Mouse (Mus musculus): ENCODE measurements around the gene Kcnt2. TPM values are rescaled to one million over a fixed set of nuclear protein-coding genes. Genes with fewer than 3 reads are reported as not detected.
A peak's percentile ranks its signal among the peaks of the same experiment; 100 is the strongest.

Kcnt2 gene
- polyA plus RNA-seq, 1 experiment from 2014 or later: 2.4 TPM

DNA sequence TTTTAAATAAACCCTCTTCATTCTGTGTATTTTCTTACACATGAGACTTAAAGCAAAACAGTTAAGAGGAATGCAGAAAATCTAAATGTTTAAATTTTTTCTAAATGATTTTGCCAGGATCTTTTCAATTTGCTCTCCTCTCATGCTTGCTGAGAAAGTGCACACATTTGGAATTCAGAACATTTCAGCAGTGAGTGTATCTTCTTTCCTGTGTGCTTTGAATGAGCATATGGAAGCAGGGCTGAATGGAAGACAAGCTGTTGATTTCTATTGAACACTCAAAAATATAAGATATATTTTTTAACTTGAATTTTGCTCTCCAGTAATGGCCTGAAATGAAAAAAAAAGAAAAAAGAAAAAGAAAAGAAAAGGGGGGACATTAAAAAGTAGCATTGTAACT, 49.5 kb downstream of the Kcnt2 start:
- Histone ChIP-seq H3K27ac (no peak overlapping the region), H3K4me1 (no peaks in the 10 kb centered on the region), H3K9me3 (no peaks in the 10 kb centered on the region), H3K4me2 (no peak overlapping the region), H3K4me3 (no peak overlapping the region), H3K36me3 (no peaks in the 10 kb centered on the region), H3K27me3 (no peaks in the 10 kb centered on the region), H3K9ac (no peak overlapping the region)
- no peak for ATAC-seq (ENCODE audit: insufficient number of reproducible peaks, low FRiP score, low TSS enrichment, low read depth)

DNA sequence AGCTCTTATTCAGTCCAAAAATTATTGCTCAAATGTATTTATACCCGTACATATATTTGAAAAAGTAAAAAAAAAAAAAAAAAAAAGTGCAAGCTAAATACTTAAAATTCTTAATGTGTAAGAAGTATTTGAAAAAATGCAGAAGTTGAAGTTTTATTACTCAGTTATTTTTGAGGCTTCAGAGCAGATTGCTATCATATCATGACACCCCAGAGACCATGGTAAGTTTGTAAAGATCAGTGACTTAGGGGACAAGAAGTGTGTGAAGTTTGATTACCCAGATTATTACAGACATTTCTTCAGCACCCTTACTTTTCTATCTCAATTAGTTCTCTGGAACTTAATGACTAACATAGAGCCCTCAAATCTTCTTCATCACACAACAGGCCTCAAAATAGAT, 58.3 kb downstream of the Kcnt2 start:
- no peaks in the 10 kb centered on the region for H3K4me1 ChIP-seq
- no peak overlapping the region for H3K27ac ChIP-seq
- no peaks in the 10 kb centered on the region for H3K9me3 ChIP-seq
- H3K9ac ChIP-seq: no peak overlapping the region
- no peaks in the 10 kb centered on the region for H3K27me3 ChIP-seq
- no peak overlapping the region for H3K4me3 ChIP-seq
- no peak overlapping the region for H3K4me2 ChIP-seq
- H3K36me3 ChIP-seq: no peaks in the 10 kb centered on the region
- ATAC-seq (ENCODE audit: insufficient number of reproducible peaks, low FRiP score, low TSS enrichment, low read depth): no peak
- 82% methylated on average over 1 of the region's 1 CpGs for WGBS

DNA sequence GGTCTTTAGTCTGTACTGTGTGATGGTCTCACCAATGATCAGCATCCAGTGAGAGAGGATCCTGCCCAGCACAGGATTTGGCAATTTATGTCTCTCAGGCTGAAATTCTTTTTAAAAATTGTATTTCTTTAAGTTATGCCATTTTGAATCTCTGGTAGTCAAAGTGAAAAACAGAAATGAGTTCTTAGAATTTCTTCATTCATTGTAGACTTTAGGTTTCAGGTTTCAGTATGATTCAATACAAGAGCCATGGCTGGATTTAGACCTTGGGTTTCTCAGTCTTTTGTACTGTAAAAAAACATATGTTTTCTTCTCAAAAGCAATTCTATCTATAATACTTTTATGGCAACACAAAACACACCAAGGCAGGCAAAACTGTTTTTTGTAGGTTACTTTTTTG, 59.4 kb downstream of the Kcnt2 start:
- Histone ChIP-seq H3K4me3 (no peak overlapping the region), H3K4me1 (no peaks in the 10 kb centered on the region), H3K27me3 (no peaks in the 10 kb centered on the region), H3K9me3 (no peaks in the 10 kb centered on the region), H3K27ac (no peak overlapping the region), H3K4me2 (no peak overlapping the region), H3K9ac (no peak overlapping the region), H3K36me3 (no peaks in the 10 kb centered on the region)
- ATAC-seq (ENCODE audit: insufficient number of reproducible peaks, low FRiP score, low TSS enrichment, low read depth): no peak

DNA sequence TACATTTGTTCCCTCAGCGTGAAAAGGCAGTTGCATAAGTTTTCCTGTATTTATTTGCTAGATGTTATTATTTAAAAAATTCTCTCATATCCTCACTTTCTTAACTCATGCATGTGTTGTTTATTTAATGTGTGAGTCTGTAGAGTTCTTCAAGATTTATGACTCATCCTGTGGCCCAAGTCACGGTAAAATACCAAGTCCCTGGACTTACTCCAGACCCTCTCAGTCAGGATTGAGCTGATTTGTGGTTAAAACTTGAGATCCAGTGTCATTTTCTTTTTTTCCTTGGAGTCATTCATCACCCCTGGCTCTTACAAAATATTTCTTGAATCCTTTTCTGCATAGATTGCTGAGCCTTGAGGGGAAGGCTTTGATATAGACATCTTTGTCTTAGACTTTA, 60.4 kb downstream of the Kcnt2 start:
- no peaks in the 10 kb centered on the region for H3K9me3 ChIP-seq
- H3K27ac ChIP-seq: no peak overlapping the region
- no peak for ATAC-seq (ENCODE audit: insufficient number of reproducible peaks, low FRiP score, low TSS enrichment, low read depth)
- no peak overlapping the region for H3K4me3 ChIP-seq
- H3K4me2 ChIP-seq: no peak overlapping the region
- 40% methylated on average over 2 of the region's 2 CpGs for WGBS
- no peaks in the 10 kb centered on the region for H3K36me3 ChIP-seq
- no peak overlapping the region for H3K9ac ChIP-seq
- no peaks in the 10 kb centered on the region for H3K27me3 ChIP-seq
- H3K4me1 ChIP-seq: no peaks in the 10 kb centered on the region

DNA sequence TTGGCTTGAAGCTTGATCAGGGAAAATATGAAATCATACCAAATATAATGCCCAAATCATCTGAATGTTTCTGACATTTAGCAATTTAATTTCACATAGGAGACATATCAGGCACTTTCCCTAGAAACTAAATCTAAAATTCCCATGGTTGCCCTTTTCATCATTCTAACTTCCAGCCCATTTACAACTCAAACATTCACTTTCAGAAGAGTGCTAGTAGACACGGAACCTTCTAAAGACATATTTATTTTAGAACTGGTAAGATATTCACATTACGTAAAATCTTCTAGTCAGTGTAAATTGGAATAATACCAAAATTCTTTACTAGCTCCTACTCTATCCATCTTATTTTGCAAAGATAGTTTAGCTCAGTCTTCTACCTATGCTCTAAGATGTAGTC, 64.8 kb downstream of the Kcnt2 start:
- no peak overlapping the region for H3K4me2 ChIP-seq
- no peaks in the 10 kb centered on the region for H3K4me1 ChIP-seq
- no peak overlapping the region for H3K9ac ChIP-seq
- no peak for ATAC-seq (ENCODE audit: insufficient number of reproducible peaks, low FRiP score, low TSS enrichment, low read depth)
- no peaks in the 10 kb centered on the region for H3K36me3 ChIP-seq
- H3K9me3 ChIP-seq: no peaks in the 10 kb centered on the region
- no peak overlapping the region for H3K27ac ChIP-seq
- no peaks in the 10 kb centered on the region for H3K27me3 ChIP-seq
- 90% methylated on average over 2 of the region's 2 CpGs for WGBS
- H3K4me3 ChIP-seq: no peak overlapping the region

DNA sequence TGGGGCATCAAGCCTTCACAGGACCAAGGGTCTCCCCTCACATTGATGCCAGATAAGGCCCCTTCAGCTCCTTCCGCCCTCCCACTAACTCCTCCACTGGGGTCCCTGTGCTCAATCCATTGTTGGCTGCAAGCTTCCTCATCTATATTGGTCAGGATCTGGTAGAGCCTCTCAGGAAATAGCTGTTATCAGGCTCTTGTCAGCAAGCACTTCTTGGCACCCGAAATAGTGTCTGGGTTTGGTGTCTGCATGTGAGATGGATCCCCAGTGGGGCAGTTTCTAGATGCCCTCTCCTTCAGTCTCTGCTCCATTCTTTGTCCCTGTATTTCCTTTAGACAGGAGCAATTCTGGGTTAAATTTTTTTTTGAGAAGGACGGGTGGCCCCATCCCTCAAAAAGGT, 79.1 kb downstream of the Kcnt2 start:
- H3K4me2 ChIP-seq: no peak overlapping the region
- H3K9ac ChIP-seq: no peak overlapping the region
- H3K9me3 ChIP-seq: no peaks in the 10 kb centered on the region
- no peak overlapping the region for H3K4me3 ChIP-seq
- H3K27me3 ChIP-seq: no peaks in the 10 kb centered on the region
- H3K36me3 ChIP-seq: no peaks in the 10 kb centered on the region
- ATAC-seq (ENCODE audit: insufficient number of reproducible peaks, low FRiP score, low TSS enrichment, low read depth): no peak
- H3K4me1 ChIP-seq: no peaks in the 10 kb centered on the region
- 88% methylated on average over 3 of the region's 3 CpGs for WGBS
- H3K27ac ChIP-seq: no peak overlapping the region

DNA sequence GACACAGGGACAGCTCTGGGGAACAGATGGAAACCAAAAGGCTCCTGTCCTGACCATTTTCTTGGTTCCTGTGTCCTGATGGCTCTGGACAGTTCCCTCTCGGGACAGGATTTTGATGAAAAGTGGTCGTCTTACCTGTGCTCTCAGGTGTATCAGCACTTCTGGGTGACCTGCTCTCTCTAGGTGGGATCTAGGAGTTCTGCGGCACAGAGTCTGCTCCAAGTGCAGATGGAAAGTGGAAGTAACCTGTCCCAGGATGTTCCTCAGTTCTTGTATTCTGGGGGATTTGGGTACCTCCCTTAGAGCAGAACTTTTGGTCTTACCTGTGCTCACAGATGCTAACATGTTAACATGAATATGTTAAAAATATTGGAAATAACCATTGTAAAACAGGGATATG, 80.8 kb downstream of the Kcnt2 start:
- ATAC-seq (ENCODE audit: insufficient number of reproducible peaks, low FRiP score, low TSS enrichment, low read depth): no peak
- Histone ChIP-seq H3K27ac (no peak overlapping the region), H3K4me3 (no peak overlapping the region), H3K9ac (no peak overlapping the region), H3K4me2 (no peak overlapping the region), H3K4me1 (no peaks in the 10 kb centered on the region), H3K27me3 (no peaks in the 10 kb centered on the region), H3K9me3 (no peaks in the 10 kb centered on the region), H3K36me3 (no peaks in the 10 kb centered on the region)
- 81% methylated on average over 3 of the region's 3 CpGs for WGBS

DNA sequence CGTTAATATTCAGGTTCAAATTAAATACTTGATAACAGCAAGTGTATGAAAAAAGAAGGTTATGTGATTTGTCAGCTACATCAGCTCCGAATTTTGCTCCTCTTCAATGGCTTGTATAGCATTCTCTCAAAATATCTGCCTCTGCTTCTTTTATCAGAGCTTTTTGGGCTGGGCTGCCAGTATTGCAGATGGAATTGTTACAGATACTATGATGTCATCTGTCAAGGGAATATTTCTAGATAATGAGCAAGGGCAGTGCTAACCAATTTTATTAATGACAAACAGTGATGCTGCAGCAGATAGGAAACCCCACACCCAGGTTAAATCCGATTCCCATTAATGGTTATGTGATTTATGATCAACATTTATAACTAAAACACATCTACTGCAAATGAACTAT, 87.7 kb downstream of the Kcnt2 start:
- no peaks in the 10 kb centered on the region for H3K9me3 ChIP-seq
- 72% methylated on average over 3 of the region's 3 CpGs for WGBS
- ATAC-seq (ENCODE audit: insufficient number of reproducible peaks, low FRiP score, low TSS enrichment, low read depth): no peak

DNA sequence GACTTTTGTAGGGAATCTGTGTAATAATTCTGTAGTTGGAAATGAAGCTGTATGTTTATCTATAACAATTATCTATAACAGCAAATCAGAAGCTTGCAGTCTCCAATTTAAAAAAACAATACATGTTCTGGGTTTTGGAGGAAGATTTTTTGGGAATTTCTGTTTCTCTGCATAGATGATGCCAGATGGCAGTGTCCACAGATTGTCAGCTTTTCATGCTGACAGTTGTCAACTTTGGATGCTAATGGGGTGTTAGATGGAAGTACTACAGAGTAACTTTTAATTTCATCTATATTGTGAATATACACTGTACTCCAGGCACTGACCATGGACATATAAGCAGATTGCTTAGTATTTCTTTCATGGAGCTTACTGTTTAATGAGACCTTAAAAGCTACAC, 92.5 kb downstream of the Kcnt2 start:
- no peaks in the 10 kb centered on the region for H3K9me3 ChIP-seq
- no peak for ATAC-seq (ENCODE audit: insufficient number of reproducible peaks, low FRiP score, low TSS enrichment, low read depth)
- no peak overlapping the region for H3K4me3 ChIP-seq

More for the DNA sequence above, 87.7 kb downstream of the Kcnt2 start:
- no peak overlapping the region for H3K4me3 ChIP-seq
- H3K27me3 ChIP-seq: no peaks in the 10 kb centered on the region
- H3K27ac ChIP-seq: no peak overlapping the region
- H3K9ac ChIP-seq: no peak overlapping the region
- H3K36me3 ChIP-seq: no peaks in the 10 kb centered on the region
- H3K4me2 ChIP-seq: no peak overlapping the region
- H3K4me1 ChIP-seq: no peaks in the 10 kb centered on the region

DNA sequence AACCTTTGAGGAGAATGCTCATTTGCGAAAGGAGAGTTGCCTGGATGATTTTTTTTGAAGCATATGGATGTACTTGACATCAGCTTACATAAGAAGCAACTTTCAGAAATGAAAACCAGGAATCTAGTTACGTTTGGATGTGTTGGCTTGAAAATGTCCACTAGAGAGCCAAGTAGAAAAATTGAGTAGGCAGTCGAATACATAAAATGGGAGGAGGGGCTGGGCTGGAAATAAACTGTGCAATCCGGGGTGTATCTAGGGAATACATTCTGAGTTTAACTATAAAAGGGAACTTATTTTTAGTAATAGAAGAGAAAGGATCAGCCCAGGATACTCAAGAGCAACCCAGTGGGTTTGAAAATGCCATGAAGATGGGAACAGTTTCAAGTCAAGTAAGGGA, 93.4 kb downstream of the Kcnt2 start:
- ATAC-seq (ENCODE audit: insufficient number of reproducible peaks, low FRiP score, low TSS enrichment, low read depth): no peak

More for the DNA sequence above, 92.5 kb downstream of the Kcnt2 start:
- Histone ChIP-seq H3K36me3 (no peaks in the 10 kb centered on the region), H3K27ac (no peak overlapping the region), H3K27me3 (no peaks in the 10 kb centered on the region), H3K4me1 (no peaks in the 10 kb centered on the region), H3K4me2 (no peak overlapping the region), H3K9ac (no peak overlapping the region)

DNA sequence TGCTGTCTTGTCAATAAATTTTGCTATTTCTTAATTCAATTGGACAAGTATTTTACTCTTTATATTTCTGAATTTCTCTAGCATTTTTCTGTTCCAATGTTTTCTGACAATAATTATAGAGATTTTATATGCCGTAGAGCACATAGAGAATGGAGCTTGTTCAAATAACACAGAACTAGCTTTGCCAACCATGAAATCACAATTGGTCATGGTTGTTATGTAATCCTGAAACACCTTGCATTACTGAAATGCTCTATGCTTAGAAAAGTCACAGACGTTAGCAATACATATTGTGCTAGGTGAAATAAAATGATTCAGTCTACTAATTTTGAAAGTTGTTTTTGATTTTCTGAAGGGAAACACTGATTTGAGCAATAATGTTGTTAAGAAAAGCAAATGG, 118.8 kb downstream of the Kcnt2 start:
- Histone ChIP-seq H3K9me3 (no peaks in the 10 kb centered on the region), H3K27me3 (no peaks in the 10 kb centered on the region), H3K36me3 (no peaks in the 10 kb centered on the region), H3K9ac (no peak overlapping the region), H3K27ac (no peak overlapping the region), H3K4me3 (no peak overlapping the region), H3K4me2 (no peak overlapping the region), H3K4me1 (no peaks in the 10 kb centered on the region)
- ATAC-seq (ENCODE audit: insufficient number of reproducible peaks, low FRiP score, low TSS enrichment, low read depth): no peak
- WGBS: 85% methylated on average over 2 of the region's 2 CpGs

More for the DNA sequence above, 93.4 kb downstream of the Kcnt2 start:
- Histone ChIP-seq H3K36me3 (no peaks in the 10 kb centered on the region), H3K27me3 (no peaks in the 10 kb centered on the region), H3K9me3 (no peaks in the 10 kb centered on the region), H3K4me2 (no peak overlapping the region), H3K27ac (0 out of 2 replicates have a peak overlapping the region, but pooled peaks have one; percentile 1), H3K4me1 (no peaks in the 10 kb centered on the region), H3K4me3 (no peak overlapping the region), H3K9ac (no peak overlapping the region)
- whole genome bisulfite sequencing: 51% methylated on average over 4 of the region's 4 CpGs

DNA sequence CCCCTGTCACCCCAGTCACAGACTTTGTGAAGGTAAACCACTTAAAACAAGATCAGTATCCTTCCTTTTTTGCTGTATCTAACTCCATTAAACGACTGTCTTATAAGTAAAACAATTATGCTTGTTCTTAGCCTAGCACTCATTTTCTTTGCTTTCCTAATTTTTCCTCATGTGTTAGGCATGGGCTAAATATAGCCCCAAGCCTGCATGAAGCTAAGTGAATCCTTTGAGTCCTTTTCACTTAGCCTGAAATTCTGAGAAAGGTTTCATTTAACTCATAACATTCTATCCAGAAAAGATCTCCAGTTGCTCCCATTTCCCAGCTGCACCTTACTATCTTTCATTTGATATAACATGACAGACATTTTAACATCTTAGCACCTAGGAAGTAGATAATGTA, 127.6 kb downstream of the Kcnt2 start:
- Histone ChIP-seq H3K9ac (no peak overlapping the region), H3K36me3 (no peaks in the 10 kb centered on the region), H3K27me3 (no peaks in the 10 kb centered on the region), H3K9me3 (no peaks in the 10 kb centered on the region), H3K4me3 (no peak overlapping the region), H3K4me1 (no peaks in the 10 kb centered on the region), H3K27ac (no peak overlapping the region), H3K4me2 (no peak overlapping the region)
- no peak for ATAC-seq (ENCODE audit: insufficient number of reproducible peaks, low FRiP score, low TSS enrichment, low read depth)
- 70% methylated on average over 1 of the region's 1 CpGs for WGBS

DNA sequence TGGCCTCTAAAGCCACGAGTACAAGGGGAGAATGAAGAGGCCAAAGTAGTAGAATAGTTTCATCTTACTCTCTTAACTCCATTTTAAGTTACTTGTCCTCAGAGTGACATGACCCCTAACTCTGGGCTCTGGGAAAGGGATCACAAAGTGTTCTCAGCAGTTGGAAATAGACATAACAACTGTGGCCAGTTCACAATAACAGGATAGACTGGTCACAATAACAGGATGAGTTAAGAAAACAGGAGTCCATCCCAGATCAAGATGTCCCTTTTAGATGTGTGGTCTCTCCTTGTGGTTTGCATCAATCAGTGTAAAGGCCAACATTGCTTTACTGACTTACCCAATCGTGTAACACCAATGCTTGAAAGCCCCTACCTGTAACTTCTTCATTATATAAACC, 132.8 kb downstream of the Kcnt2 start:
- no peak overlapping the region for H3K4me3 ChIP-seq
- no peak for ATAC-seq (ENCODE audit: insufficient number of reproducible peaks, low FRiP score, low TSS enrichment, low read depth)
- WGBS: 67% methylated on average over 2 of the region's 2 CpGs

More for the DNA sequence above, 132.8 kb downstream of the Kcnt2 start:
- Histone ChIP-seq H3K4me2 (no peak overlapping the region), H3K36me3 (no peaks in the 10 kb centered on the region), H3K27me3 (no peaks in the 10 kb centered on the region), H3K9me3 (no peaks in the 10 kb centered on the region), H3K9ac (no peak overlapping the region), H3K4me1 (no peaks in the 10 kb centered on the region), H3K27ac (no peak overlapping the region)

Data from limb, embryonic 15.5 days (tissue).